Mouse (Mus musculus): ENCODE results near the gene Gng12. TPM values are rescaled to one million over a fixed set of nuclear protein-coding genes. Genes with fewer than 3 reads are reported as not detected.

Gng12 gene
- polyA plus RNA-seq, 1 experiment from 2014 or later, result 46.8 TPM

GRCm38 (mm10) chr6:66897994-66898393 is 1.8 kb downstream of the Gng12 start:
- H3K4me3 ChIP-seq, result no peak overlapping the region
- no peaks in the 10 kb centered on the region for H3K9me3 ChIP-seq
- no peaks in the 10 kb centered on the region for H3K36me3 ChIP-seq
- 59% methylated on average over 4 of the region's 4 CpGs for WGBS
- no peak overlapping the region for H3K27ac ChIP-seq
- DNase-seq (ENCODE audit: low spot score), result no peak
- peaks cover 16% of the 10 kb centered on the region for H3K4me1 ChIP-seq (replicated peaks)
- peaks cover 3% of the 10 kb centered on the region; the same call in 1 of the 2 replicates for H3K27me3 ChIP-seq (ENCODE audit: insufficient read depth, poor library complexity, severe bottlenecking)

- H3K36me3 ChIP-seq, result no peaks in the 10 kb centered on the region
- DNase-seq (ENCODE audit: low spot score), result no peak
- no peak overlapping the region for H3K4me3 ChIP-seq
- peaks cover 7% of the 10 kb centered on the region for H3K4me1 ChIP-seq (replicated peaks)
- no peaks in the 10 kb centered on the region for H3K9me3 ChIP-seq
- H3K27ac ChIP-seq, result no peak overlapping the region
- WGBS, result 91% methylated on average over 5 of the region's 5 CpGs
- H3K27me3 ChIP-seq (ENCODE audit: insufficient read depth, poor library complexity, severe bottlenecking), result peaks cover 3% of the 10 kb centered on the region; the same call in 1 of the 2 replicates
Observed at GRCm38 (mm10) chr6:66901926-66902325, 5.7 kb downstream of the Gng12 start.

GRCm38 (mm10) chr6:66903206-66903605 is 7.0 kb downstream of the Gng12 start:
- H3K36me3 ChIP-seq, result no peaks in the 10 kb centered on the region
- H3K4me1 ChIP-seq (replicated peaks), result no peaks in the 10 kb centered on the region
- H3K27ac ChIP-seq, result no peak overlapping the region
- no peaks in the 10 kb centered on the region for H3K9me3 ChIP-seq
- no peak for DNase-seq (ENCODE audit: low spot score)
- WGBS, result 86% methylated on average over 9 of the region's 9 CpGs
- no peak overlapping the region for H3K4me3 ChIP-seq
- no peaks in the 10 kb centered on the region for H3K27me3 ChIP-seq (ENCODE audit: insufficient read depth, poor library complexity, severe bottlenecking)

GRCm38 (mm10) chr6:66903720-66904119 is 7.5 kb downstream of the Gng12 start:
- H3K4me3 ChIP-seq, result no peak overlapping the region
- no peaks in the 10 kb centered on the region for H3K4me1 ChIP-seq (replicated peaks)
- no peaks in the 10 kb centered on the region for H3K9me3 ChIP-seq
- H3K36me3 ChIP-seq, result no peaks in the 10 kb centered on the region
- H3K27ac ChIP-seq, result no peak overlapping the region
- DNase-seq (ENCODE audit: low spot score), result no peak
- H3K27me3 ChIP-seq (ENCODE audit: insufficient read depth, poor library complexity, severe bottlenecking), result no peaks in the 10 kb centered on the region
- 84% methylated on average over 6 of the region's 6 CpGs for WGBS

GRCm38 (mm10) chr6:66906244-66906643 is 10.0 kb downstream of the Gng12 start:
- no peaks in the 10 kb centered on the region for H3K27me3 ChIP-seq (ENCODE audit: insufficient read depth, poor library complexity, severe bottlenecking)
- 95% methylated on average over 1 of the region's 1 CpGs for WGBS

GRCm38 (mm10) chr6:66908327-66908973 is 12.3 kb downstream of the Gng12 start:
- Histone ChIP-seq H3K27ac (no peak overlapping the region), H3K36me3 (no peaks in the 10 kb centered on the region)
- 76% methylated on average over 5 of the region's 5 CpGs for WGBS

More at GRCm38 (mm10) chr6:66906244-66906643, 10.0 kb downstream of the Gng12 start:
- no peaks in the 10 kb centered on the region for H3K36me3 ChIP-seq
- H3K4me1 ChIP-seq (replicated peaks), result peaks cover 9% of the 10 kb centered on the region
- no peaks in the 10 kb centered on the region for H3K9me3 ChIP-seq
- no peak for DNase-seq (ENCODE audit: low spot score)
- H3K4me3 ChIP-seq, result no peak overlapping the region
- no peak overlapping the region for H3K27ac ChIP-seq

GRCm38 (mm10) chr6:66910493-66911435 is 14.6 kb downstream of the Gng12 start:
- peaks cover 9% of the 10 kb centered on the region for H3K4me1 ChIP-seq (replicated peaks)
- 61% methylated on average over 11 of the region's 11 CpGs for WGBS
- no peak for DNase-seq (ENCODE audit: low spot score)
- no peaks in the 10 kb centered on the region for H3K36me3 ChIP-seq
- H3K27ac ChIP-seq, result peak overlapping the region; percentile 16; the same call in 1 of the 2 replicates
- H3K27me3 ChIP-seq (ENCODE audit: insufficient read depth, poor library complexity, severe bottlenecking), result no peaks in the 10 kb centered on the region
- H3K4me3 ChIP-seq, result no peak overlapping the region
- H3K9me3 ChIP-seq, result no peaks in the 10 kb centered on the region

More at GRCm38 (mm10) chr6:66908327-66908973, 12.3 kb downstream of the Gng12 start:
- Histone ChIP-seq H3K9me3 (no peaks in the 10 kb centered on the region), H3K4me3 (no peak overlapping the region), H3K27me3 (ENCODE audit: insufficient read depth, poor library complexity, severe bottlenecking) (no peaks in the 10 kb centered on the region), H3K4me1 (replicated peaks) (peaks cover 9% of the 10 kb centered on the region)
- no peak for DNase-seq (ENCODE audit: low spot score)

- Histone ChIP-seq H3K36me3 (no peaks in the 10 kb centered on the region), H3K9me3 (no peaks in the 10 kb centered on the region), H3K4me3 (no peak overlapping the region), H3K4me1 (replicated peaks) (peaks cover 9% of the 10 kb centered on the region), H3K27me3 (ENCODE audit: insufficient read depth, poor library complexity, severe bottlenecking) (no peaks in the 10 kb centered on the region), H3K27ac (no peak overlapping the region)
- DNase-seq (ENCODE audit: low spot score), result no peak
- 93% methylated on average over 1 of the region's 1 CpGs for WGBS
Observed at GRCm38 (mm10) chr6:66913355-66913754, 17.2 kb downstream of the Gng12 start.

GRCm38 (mm10) chr6:66915592-66915991 is 19.4 kb downstream of the Gng12 start:
- H3K27ac ChIP-seq, result no peak overlapping the region
- H3K4me3 ChIP-seq, result no peak overlapping the region
- peaks cover 6% of the 10 kb centered on the region for H3K4me1 ChIP-seq (replicated peaks)
- H3K36me3 ChIP-seq, result no peaks in the 10 kb centered on the region
- no peaks in the 10 kb centered on the region for H3K27me3 ChIP-seq (ENCODE audit: insufficient read depth, poor library complexity, severe bottlenecking)
- no peak for DNase-seq (ENCODE audit: low spot score)
- WGBS, result 93% methylated on average over 2 of the region's 2 CpGs
- H3K9me3 ChIP-seq, result no peaks in the 10 kb centered on the region

- no peaks in the 10 kb centered on the region for H3K4me1 ChIP-seq (replicated peaks)
- WGBS, result 95% methylated on average over 7 of the region's 7 CpGs
- H3K36me3 ChIP-seq, result no peaks in the 10 kb centered on the region
- no peak overlapping the region for H3K27ac ChIP-seq
- H3K4me3 ChIP-seq, result no peak overlapping the region
- DNase-seq (ENCODE audit: low spot score), result no peak
- no peaks in the 10 kb centered on the region for H3K9me3 ChIP-seq
- no peaks in the 10 kb centered on the region for H3K27me3 ChIP-seq (ENCODE audit: insufficient read depth, poor library complexity, severe bottlenecking)
Observed at GRCm38 (mm10) chr6:66917032-66917431, 20.8 kb downstream of the Gng12 start.

GRCm38 (mm10) chr6:66920786-66921185 is 24.6 kb downstream of the Gng12 start:
- 89% methylated on average over 4 of the region's 4 CpGs for WGBS
- no peaks in the 10 kb centered on the region for H3K9me3 ChIP-seq
- no peak overlapping the region for H3K4me3 ChIP-seq
- no peak for DNase-seq (ENCODE audit: low spot score)
- peaks cover 2% of the 10 kb centered on the region; the same call in 1 of the 2 replicates for H3K4me1 ChIP-seq (replicated peaks)
- H3K27me3 ChIP-seq (ENCODE audit: insufficient read depth, poor library complexity, severe bottlenecking), result no peaks in the 10 kb centered on the region
- H3K36me3 ChIP-seq, result no peaks in the 10 kb centered on the region
- no peak overlapping the region for H3K27ac ChIP-seq

GRCm38 (mm10) chr6:66921755-66922154 is 25.6 kb downstream of the Gng12 start:
- Histone ChIP-seq H3K9me3 (no peaks in the 10 kb centered on the region), H3K27me3 (ENCODE audit: insufficient read depth, poor library complexity, severe bottlenecking) (no peaks in the 10 kb centered on the region), H3K27ac (no peak overlapping the region), H3K4me3 (no peak overlapping the region), H3K4me1 (replicated peaks) (peaks cover 8% of the 10 kb centered on the region), H3K36me3 (no peaks in the 10 kb centered on the region)
- 86% methylated on average over 4 of the region's 4 CpGs for WGBS
- DNase-seq (ENCODE audit: low spot score), result no peak

- H3K27ac ChIP-seq, result no peak overlapping the region
- peaks cover 8% of the 10 kb centered on the region for H3K4me1 ChIP-seq (replicated peaks)
- 93% methylated on average over 7 of the region's 7 CpGs for WGBS
- DNase-seq (ENCODE audit: low spot score), result no peak
- H3K36me3 ChIP-seq, result no peaks in the 10 kb centered on the region
- H3K9me3 ChIP-seq, result no peaks in the 10 kb centered on the region
- no peak overlapping the region for H3K4me3 ChIP-seq
- H3K27me3 ChIP-seq (ENCODE audit: insufficient read depth, poor library complexity, severe bottlenecking), result no peaks in the 10 kb centered on the region
Observed at GRCm38 (mm10) chr6:66922501-66922900, 26.3 kb downstream of the Gng12 start.
